Mouse (Mus musculus) liver, postnatal 0 days (tissue): ENCODE results near the gene Scyl1.
A peak's percentile ranks its signal among the peaks of the same experiment; 100 is the strongest.

ENCODE experiments used
- CTCF ChIP-seq: sonication (generic); IDR thresholded peaks from 2 replicates; pipeline ENCODE4 v1.5.1; 2016; ENCODE audit warnings: antibody characterized with exemption, low read depth
- EP300 ChIP-seq: IDR thresholded peaks from 2 replicates; pipeline ENCODE4 v1.6.1; 2016; ENCODE audit warnings: antibody characterized with exemption, low read depth, mild to moderate bottlenecking

DNA sequence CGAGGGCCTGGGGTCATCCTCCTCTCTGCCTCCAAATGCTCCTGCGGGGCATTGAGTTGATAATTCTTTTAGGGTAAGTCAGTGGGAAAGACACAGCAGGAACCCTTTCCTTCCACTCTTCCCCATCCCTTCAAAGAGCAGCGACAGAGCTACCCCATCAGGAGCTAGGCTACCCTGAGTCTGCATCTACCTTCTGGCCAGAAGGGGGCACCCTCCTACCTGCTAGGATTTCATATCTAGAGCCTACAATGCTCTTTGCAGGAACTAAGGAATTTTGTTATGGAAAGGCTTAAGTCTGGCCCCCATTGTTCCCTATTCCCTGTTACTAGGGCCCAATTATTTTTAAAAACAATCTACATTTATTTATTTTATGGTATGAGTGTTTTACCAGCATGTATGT is 60.0 kb downstream of the Scyl1 start:
- TF ChIP-seq CTCF (peak; percentile 91), EP300 (no peak)
